In the genomic region with DNA sequence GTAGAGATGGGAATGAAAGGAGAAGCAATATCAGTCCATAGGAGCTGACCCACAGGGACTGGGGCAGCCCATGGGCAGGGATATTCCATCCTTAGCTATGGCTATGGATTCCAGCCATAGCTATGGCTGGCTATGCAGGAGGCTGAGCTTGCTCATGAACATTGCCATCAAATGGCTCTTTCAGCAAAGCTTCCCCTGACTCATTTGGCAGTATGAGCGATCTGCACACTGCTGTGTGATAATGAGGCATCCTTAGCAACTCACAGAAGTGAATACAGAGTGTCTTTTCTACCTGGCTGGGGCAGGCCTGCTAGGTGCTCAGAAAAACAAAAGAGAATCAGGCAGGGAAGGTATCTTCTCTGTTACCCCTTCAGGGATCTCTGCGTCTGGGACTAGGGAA, we compare ENCODE assay signal across 27 mouse cellular contexts.
A peak's percentile ranks its signal among the peaks of the same experiment; 100 is the strongest.
DNase-seq lines count a peak whose midpoint lies in the region; ATAC-seq and TF ChIP-seq lines count a peak whose summit lies in the region.
"Had no signal": no experiment of that assay in that cellular context is flagged by ENCODE, and none has a peak within 500 bp of the region (broad histone marks: within the 10 kb centered on the region; RNA-seq: fewer than 3 reads in every experiment).

No protein-coding gene starts in this region.

- peaks cover 5% of the 10 kb centered on the region for H3K36me3 ChIP-seq in hindbrain, embryonic 16.5 days (ENCODE audit: control insufficient read depth, insufficient read depth, low read length)
- H3K36me3 ChIP-seq in hindbrain, embryonic 10.5 days = no peaks in the 10 kb centered on the region
- H3K36me3 ChIP-seq in midbrain, embryonic 15.5 days (replicated peaks) = no peaks in the 10 kb centered on the region
- H3K36me3 ChIP-seq in midbrain, embryonic 10.5 days = no peaks in the 10 kb centered on the region
- peaks cover 4% of the 10 kb centered on the region; the same call in 1 of the 2 replicates for H3K36me3 ChIP-seq in forebrain, postnatal 0 days (ENCODE audit: insufficient read depth)
- H3K36me3 ChIP-seq: embryonic facial prominence, embryonic 13.5 days; embryonic facial prominence, embryonic 15.5 days; forebrain, embryonic 10.5 days; forebrain, embryonic 12.5 days; G1E had no signal

- no peak for DNase-seq in frontal cortex, postnatal 36 days (ENCODE audit: low spot score in 2 of 2)
- no peak for DNase-seq in hindbrain, embryonic 10.5 days (ENCODE audit: low spot score)
- no peak for DNase-seq in midbrain, embryonic 10.5 days (ENCODE audit: low spot score)
- no peak for DNase-seq in forebrain, postnatal 0 days
- DNase-seq: adrenal gland, adult 2 months; adrenal gland, postnatal 14 days; adrenal gland, postnatal 36 days; B cell, adult 2 months; cerebellum, adult 11 months; cerebellum, adult 18-20 months; cerebellum, adult 8-10 months; cerebellum, adult 9-11 months; cerebellum, postnatal 14 days; cerebellum, postnatal 36 days; embryo, embryonic 11 days had no signal

- no peak overlapping the region for H3K27ac ChIP-seq in hindbrain, embryonic 16.5 days (ENCODE audit: low read depth, low read length)
- no peak overlapping the region for H3K27ac ChIP-seq in hindbrain, embryonic 10.5 days
- H3K27ac ChIP-seq in midbrain, embryonic 15.5 days = 0 out of 2 replicates have a peak overlapping the region, but pooled peaks have one; percentile 4
- H3K27ac ChIP-seq in midbrain, embryonic 10.5 days (replicated peaks) = no peak overlapping the region
- no peak overlapping the region for H3K27ac ChIP-seq in forebrain, postnatal 0 days (ENCODE audit: low read depth, low read length)
- H3K27ac ChIP-seq: embryonic facial prominence, embryonic 13.5 days; embryonic facial prominence, embryonic 15.5 days; forebrain, embryonic 10.5 days; forebrain, embryonic 12.5 days had no signal

- no peak overlapping the region for H3K9ac ChIP-seq in hindbrain, embryonic 16.5 days (ENCODE audit: low read depth, low read length)
- no peak overlapping the region for H3K9ac ChIP-seq in midbrain, embryonic 15.5 days
- H3K9ac ChIP-seq in forebrain, postnatal 0 days = no peak overlapping the region
- H3K9ac ChIP-seq: embryonic facial prominence, embryonic 13.5 days; embryonic facial prominence, embryonic 15.5 days; forebrain, embryonic 12.5 days had no signal

- no peaks in the 10 kb centered on the region for H3K4me1 ChIP-seq in hindbrain, embryonic 16.5 days (ENCODE audit: control insufficient read depth, insufficient read depth, low read depth, low read length)
- H3K4me1 ChIP-seq in hindbrain, embryonic 10.5 days (replicated peaks) = peaks cover 20% of the 10 kb centered on the region
- 0 out of 2 replicates have a peak, but pooled peaks cover 3% of the 10 kb centered on the region for H3K4me1 ChIP-seq in midbrain, embryonic 15.5 days
- H3K4me1 ChIP-seq in midbrain, embryonic 10.5 days = peaks cover 8% of the 10 kb centered on the region
- no peaks in the 10 kb centered on the region for H3K4me1 ChIP-seq in forebrain, postnatal 0 days (ENCODE audit: insufficient read depth)
- H3K4me1 ChIP-seq: embryonic facial prominence, embryonic 13.5 days; embryonic facial prominence, embryonic 15.5 days had no signal

- no peaks in the 10 kb centered on the region for H3K27me3 ChIP-seq in hindbrain, embryonic 16.5 days (replicated peaks; ENCODE audit: control insufficient read depth, insufficient read depth, low read length)
- H3K27me3 ChIP-seq in hindbrain, embryonic 10.5 days (ENCODE audit: insufficient read depth, poor library complexity, severe bottlenecking) = no peaks in the 10 kb centered on the region
- no peaks in the 10 kb centered on the region for H3K27me3 ChIP-seq in midbrain, embryonic 15.5 days (replicated peaks)
- H3K27me3 ChIP-seq in midbrain, embryonic 10.5 days (ENCODE audit: low read depth, poor library complexity, severe bottlenecking) = no peaks in the 10 kb centered on the region
- no peaks in the 10 kb centered on the region for H3K27me3 ChIP-seq in forebrain, postnatal 0 days (ENCODE audit: insufficient read depth, low read length)
- H3K27me3 ChIP-seq: embryonic facial prominence, embryonic 13.5 days; embryonic facial prominence, embryonic 15.5 days; forebrain, embryonic 12.5 days had no signal

- H3K4me3 ChIP-seq in hindbrain, embryonic 16.5 days (ENCODE audit: low read length) = no peak overlapping the region
- no peak overlapping the region for H3K4me3 ChIP-seq in hindbrain, embryonic 10.5 days
- H3K4me3 ChIP-seq in midbrain, embryonic 15.5 days = no peak overlapping the region
- H3K4me3 ChIP-seq in midbrain, embryonic 10.5 days = no peak overlapping the region
- no peak overlapping the region for H3K4me3 ChIP-seq in forebrain, postnatal 0 days (ENCODE audit: low read depth, low read length)
- H3K4me3 ChIP-seq: embryonic facial prominence, embryonic 13.5 days; embryonic facial prominence, embryonic 15.5 days; erythroblast, embryonic 14.5 days; forebrain, embryonic 10.5 days; forebrain, embryonic 12.5 days had no signal

- WGBS in hindbrain, embryonic 16.5 days = 79% methylated on average over 2 of the region's 2 CpGs
- 78% methylated on average over 2 of the region's 2 CpGs for WGBS in hindbrain, embryonic 10.5 days
- WGBS in midbrain, embryonic 15.5 days = 72% methylated on average over 2 of the region's 2 CpGs
- 76% methylated on average over 2 of the region's 2 CpGs for WGBS in midbrain, embryonic 10.5 days
- WGBS in forebrain, postnatal 0 days = 79% methylated on average over 2 of the region's 2 CpGs

- 0 out of 2 replicates have a peak, but pooled peaks have one; percentile 3 for ATAC-seq in frontal cortex, adult (ENCODE audit: low TSS enrichment)
- ATAC-seq in hindbrain, embryonic 16.5 days = 0 out of 2 replicates have a peak, but pooled peaks have one; percentile 24
- no peak for ATAC-seq in midbrain, embryonic 15.5 days (replicated peaks)
- no peak; the same call in 1 of the 2 replicates for ATAC-seq in forebrain, postnatal 0 days
- ATAC-seq: CD4-positive, CD25-positive, alpha-beta regulatory T cell, adult 4 months; forebrain, embryonic 14.5 days; forebrain, embryonic 16.5 days had no signal

- no peak for TF ChIP-seq CTCF in forebrain, postnatal 0 days (IDR thresholded peaks at IDR 0.05; ENCODE audit: low read depth)

- H3K4me2 ChIP-seq in hindbrain, embryonic 16.5 days (ENCODE audit: low read length) = no peak overlapping the region
- H3K4me2 ChIP-seq in midbrain, embryonic 15.5 days = no peak overlapping the region
- H3K4me2 ChIP-seq in forebrain, postnatal 0 days (ENCODE audit: low read depth) = no peak overlapping the region
- H3K4me2 ChIP-seq: embryonic facial prominence, embryonic 13.5 days; embryonic facial prominence, embryonic 15.5 days; forebrain, embryonic 12.5 days had no signal

- no peaks in the 10 kb centered on the region for H3K9me3 ChIP-seq in hindbrain, embryonic 16.5 days (ENCODE audit: control insufficient read depth, low read length)
- no peaks in the 10 kb centered on the region for H3K9me3 ChIP-seq in hindbrain, embryonic 10.5 days
- no peaks in the 10 kb centered on the region for H3K9me3 ChIP-seq in midbrain, embryonic 15.5 days
- no peaks in the 10 kb centered on the region for H3K9me3 ChIP-seq in midbrain, embryonic 10.5 days (replicated peaks)
- no peaks in the 10 kb centered on the region for H3K9me3 ChIP-seq in forebrain, postnatal 0 days (ENCODE audit: low read length)
- H3K9me3 ChIP-seq: embryonic facial prominence, embryonic 13.5 days; embryonic facial prominence, embryonic 15.5 days; forebrain, embryonic 10.5 days; forebrain, embryonic 12.5 days; G1E had no signal

Comparison
In these comparisons a context has a peak if more than half of its experiments do, and no peak if none do; other contexts are left out.
1. ATAC-seq: peak in frontal cortex, adult (single experiment) and hindbrain, embryonic 16.5 days (single experiment); none in midbrain, embryonic 15.5 days (single experiment) and forebrain, postnatal 0 days (single experiment).